Mouse (Mus musculus) CD4-positive helper T cell, adult 2 months (primary cell): ENCODE measurements around the gene Shroom1.
"Not testable (repeated sequence)": the region's sequence is repeated elsewhere in the genome, so short reads cannot be mapped to it uniquely, and the experiment has no call there.

ENCODE experiments used
- DNase-seq: peaks from one replicate; pipeline ENCODE4 v3.0.0-alpha.2; 2012; ENCODE audit warnings: low read depth, missing footprints, low spot score

Gene Shroom1

DNA sequence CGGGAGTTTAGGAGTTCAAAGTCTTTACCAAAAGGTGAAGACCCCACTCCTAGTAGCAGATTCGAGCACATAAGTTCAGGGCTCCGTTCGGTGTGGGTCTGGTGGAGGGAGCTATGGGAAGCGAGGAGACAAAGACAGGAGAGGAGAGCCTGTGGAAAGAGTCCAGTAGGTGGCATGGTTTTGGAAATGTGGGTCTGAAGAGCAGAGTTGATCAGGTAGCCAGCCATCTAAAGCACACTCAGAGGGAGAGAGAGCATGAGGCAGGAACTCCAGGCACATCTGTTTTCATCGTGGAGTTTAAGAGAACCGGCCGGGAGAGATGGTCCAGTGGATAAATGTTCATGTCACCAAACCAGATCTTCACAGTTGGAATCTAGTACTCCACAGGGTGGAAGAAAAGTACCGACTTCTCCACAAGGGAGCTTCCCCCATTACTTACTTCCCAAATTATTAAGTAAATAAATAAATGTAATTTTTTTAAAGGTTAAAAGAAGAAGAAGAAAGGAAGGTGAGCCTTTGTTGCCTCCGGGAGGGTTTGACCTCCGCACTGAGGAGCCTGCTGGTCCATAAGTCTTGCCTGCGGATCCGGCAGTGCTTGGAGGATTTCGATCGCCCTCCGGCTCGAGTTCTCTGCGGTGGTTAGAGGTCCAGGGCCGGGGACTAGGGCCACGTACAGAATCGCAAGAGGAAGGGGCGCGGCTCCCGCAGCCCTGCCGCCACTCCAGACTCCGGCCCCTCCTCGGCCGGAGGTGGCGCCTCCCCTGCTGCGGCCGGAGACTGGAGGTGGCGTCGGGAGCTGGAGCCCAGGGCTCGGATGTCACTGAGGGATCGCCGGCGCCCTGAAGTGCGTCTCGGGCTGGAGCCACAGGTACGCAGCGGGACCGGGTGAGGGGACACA lies at the start of gene Shroom1, which contains the start of gene Gm10447:
Gene Shroom1 (plus strand): TSS at position 732 of the 898 bp plus-strand sequence.
Gene Gm10447 (minus strand): TSS at position 637 of the 898 bp plus-strand sequence.
- DNase-seq: no peak

DNA sequence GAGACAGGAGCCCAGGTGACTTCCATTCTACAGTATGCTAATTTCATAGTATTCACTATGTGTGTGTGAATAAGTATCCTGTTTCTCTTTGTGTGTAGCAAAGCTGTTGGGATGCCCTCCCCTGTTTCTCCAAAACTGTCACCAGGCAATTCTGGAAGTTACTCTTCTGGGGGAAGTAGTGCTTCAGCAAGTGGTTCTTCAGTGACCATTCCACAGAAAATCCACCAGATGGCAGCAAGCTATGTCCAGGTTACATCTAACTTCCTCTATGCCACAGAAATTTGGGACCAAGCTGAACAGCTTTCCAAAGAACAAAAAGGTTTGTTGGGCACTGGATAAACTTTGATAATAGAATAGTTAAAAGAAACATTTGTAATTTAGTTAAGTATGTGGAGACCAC lies 45.3 kb upstream of the Shroom1 start:
- no peak for DNase-seq

DNA sequence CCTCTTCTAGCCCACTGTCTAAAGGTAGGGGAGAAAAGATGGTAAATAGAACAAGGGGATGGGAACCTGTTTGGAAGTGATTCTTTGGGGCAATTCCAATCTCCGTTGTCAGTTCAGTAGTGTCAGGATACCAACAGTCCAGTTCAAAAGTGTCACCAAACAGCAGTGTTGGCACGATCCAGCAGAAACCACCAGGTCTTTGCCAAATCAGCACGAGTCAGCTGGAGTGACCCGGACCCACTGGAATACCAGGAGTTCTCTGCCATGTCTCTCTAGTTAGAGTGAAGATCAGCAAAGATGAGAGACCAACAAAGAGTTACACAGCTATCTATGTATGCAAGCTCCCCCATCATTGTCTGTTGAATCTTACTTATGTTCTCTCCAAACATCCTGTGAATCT lies 43.1 kb upstream of the Shroom1 start:
- no peak for DNase-seq

DNA sequence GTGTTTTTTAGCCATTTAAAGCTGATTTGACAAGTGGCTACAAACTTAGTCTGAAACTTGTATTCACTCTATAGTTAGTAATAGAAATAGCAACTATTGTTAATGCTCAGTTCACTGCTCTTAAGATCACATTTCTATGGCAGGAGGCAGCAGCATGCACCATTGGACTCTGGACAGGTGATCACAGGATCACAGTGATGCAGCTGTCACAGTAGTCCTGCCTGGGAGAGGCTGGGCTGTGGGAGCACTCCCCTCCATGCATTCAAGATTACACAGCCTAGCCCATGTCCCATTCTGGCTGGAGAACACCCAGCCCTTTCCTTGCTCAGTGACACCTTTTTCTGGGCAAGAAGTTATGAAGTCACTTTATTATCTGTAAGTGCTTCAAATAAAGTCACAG lies 39.0 kb upstream of the Shroom1 start:
- DNase-seq: no peak

DNA sequence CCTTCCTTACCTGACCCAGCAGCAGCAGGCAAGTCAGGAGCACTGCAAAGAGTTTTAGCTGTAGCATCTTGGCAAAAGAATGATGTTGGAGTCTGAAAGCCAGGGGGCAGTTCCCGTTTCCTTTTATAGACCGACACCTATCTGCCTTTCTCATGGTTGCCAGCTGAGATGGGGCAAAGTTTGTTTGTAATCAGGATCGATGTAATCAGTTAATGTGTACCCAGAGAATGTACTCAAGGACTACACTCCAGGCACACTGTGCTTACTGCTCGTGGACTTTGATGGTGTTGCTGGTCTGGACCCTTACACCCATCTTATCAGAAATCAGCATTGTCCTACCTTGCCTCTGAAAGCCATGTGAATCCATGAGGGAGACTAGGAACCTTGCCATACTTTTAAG lies 34.0 kb upstream of the Shroom1 start, which contains the start of gene Leap2:
Gene Leap2 (minus strand): TSS at position 135 of the 400 bp plus-strand sequence.
- no peak for DNase-seq

DNA sequence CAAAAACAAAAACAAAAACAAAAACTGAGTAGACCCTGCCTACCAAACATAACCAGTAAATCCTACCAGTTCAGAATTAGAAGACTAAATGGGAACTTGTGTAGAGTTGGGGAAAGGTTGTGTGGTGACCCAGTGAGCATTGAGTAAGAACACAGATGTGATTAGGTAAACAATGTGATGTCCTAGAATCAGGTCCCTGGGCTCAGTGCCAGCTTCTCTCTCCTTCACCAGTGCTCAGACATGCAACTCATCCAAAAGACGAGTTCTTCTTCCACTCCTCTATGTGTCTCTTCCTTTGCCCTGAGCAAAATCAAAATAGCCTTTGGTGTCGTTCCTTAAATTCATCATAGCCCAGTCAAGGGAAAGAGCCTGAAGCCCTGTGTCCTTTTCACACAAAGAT lies 32.2 kb upstream of the Shroom1 start:
- no peak for DNase-seq

DNA sequence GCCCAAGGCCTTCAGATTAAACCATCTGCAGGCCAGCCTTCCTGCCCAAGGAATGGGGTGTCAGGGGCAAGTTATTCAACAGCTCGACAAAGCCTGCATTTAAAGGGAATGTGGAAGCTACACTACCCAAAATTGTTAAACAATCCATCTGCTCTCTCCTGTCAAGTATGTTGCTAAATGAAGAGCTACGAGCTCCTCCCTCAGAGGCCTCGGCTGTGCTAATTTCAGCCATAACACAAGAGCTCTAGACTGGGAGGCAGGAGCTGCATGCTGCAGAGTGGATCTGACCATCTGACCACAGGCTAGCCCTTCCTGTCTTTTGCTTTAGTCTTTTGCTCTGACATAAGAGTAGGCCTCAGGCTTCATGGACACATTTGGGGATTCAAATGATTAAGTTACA lies 31.8 kb upstream of the Shroom1 start:
- DNase-seq: no peak

DNA sequence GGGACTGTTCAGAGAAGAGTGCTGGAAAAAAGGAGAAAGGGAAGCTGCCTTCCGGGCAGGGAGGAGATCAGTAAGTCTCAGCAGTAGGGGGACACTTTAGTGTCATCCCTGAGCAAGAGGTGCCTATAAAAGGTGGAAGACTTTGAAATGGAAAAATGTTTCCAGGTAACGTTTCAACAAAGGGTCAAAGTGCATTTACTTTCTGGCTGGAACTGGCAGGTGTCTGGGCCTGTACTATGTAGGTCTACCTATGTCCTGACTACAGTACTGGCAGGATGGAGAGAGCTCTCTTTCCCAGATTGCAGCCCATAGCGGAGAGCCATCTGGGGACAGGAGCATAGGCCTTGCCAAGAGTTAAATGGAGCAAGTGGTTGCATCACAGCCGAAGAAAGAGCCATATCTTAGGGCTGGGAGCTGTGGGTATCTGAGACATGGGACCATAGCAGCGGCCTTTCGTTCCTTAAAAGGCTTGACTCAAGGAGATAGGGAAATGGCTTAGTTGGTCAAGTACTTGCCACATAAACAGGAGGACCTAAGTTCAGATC lies 31.2 kb upstream of the Shroom1 start:
- no peak for DNase-seq

DNA sequence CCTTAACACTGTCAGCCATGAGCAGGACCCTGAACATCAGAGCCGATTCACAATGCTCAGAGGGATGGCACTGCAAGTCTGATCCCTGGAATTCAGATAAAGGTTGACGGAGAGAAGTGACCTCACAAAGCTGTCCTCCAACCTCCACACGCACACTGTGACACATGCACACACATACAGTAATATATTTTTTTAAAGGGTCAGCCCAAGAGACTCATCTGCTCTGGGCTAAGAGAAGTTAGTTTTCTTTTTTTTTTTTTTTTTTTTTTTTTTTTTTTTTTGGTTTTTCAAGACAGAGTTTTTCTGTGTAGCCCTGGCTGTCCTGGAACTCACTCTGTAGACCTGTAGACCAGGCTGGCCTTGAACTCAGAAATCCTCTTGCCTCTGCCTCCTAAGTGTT lies 30.1 kb upstream of the Shroom1 start:
- DNase-seq: not testable (repeated sequence)

DNA sequence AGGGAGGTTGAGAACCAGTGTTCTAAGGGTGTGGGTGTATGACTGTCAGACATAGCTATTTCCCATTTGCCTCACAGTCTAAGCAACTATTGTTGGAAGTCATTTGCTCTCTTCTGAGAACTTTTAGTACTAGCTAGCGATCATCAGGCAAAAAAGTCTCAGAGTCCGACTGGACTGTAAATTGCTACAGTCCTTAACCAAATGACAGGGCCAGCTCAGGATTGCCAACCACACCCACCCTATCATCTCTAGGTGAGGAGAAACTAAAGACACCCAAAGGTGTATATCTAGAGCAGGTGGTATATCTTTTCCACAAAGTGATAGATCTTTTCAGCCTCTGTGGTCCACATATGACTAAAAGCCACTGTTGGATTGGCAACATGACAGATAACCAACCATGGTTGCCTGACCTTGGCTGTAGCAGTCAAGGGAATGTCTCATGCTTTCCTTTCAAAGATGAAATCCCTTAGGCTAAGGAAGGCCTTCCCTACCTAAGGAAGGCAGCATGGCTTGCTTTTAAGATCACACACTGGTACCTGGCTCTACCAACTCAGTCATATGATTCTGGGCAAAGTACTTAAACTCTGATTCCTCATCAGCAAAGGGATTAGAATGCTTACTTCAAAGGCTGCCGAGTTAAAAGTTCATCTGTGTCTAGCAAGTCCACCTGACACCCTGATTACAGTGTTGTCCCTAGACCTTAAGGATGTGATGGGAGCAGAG lies 28.9 kb upstream of the Shroom1 start:
- DNase-seq: no peak

DNA sequence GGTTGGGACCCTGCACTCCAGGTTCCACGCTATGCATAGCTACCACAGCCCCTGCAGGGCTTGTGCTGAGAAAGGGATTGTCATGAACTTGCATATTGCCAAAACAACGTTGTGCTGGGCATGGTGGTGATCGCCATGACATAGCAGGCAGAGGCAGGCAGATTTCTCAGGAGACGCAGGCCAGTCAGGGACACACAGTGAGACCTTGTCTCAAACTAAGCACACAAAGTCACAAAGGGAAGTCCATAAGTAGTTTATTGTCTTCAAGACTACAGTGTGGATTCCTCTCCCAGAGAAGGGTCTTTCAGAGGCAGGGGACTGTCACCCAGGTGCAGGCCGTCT lies 28.3 kb upstream of the Shroom1 start:
- no peak for DNase-seq

DNA sequence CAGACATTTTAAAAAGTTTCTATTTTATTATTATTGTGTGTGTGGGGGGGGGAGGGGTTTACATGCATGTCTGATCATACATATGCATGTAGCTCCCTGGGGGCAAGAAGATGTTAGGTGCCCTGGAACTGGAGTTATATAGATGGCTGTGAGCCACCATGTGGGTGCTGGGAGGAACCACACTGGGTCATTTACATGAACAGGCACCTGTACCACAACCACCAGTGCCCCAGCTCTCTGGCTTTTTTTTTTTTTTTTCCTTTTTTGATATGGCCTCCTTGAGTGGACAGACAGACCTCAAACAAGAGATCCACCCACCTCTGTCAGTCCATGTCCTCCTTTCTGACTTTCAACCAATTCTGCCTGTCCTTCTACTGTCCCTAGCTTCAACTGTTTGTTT lies 27.8 kb upstream of the Shroom1 start:
- DNase-seq: no peak

DNA sequence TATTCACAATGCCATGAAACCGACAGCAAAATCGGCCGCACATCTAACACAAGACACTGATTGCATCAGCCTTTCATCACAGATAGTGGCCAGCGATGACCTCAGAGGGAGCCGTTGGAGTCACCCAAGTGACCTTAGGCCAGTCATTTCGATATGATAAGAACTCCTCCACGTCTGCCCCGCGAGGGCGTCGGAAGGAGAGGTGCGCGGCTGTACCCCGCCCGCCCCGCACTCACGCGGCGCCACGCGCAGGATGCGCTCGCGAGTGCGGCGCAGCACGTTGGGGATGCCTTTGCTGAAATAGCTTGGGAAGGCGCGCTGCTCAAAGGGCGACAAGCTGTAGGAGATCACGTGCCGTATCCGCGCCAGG lies 26.7 kb upstream of the Shroom1 start:
- no peak for DNase-seq

DNA sequence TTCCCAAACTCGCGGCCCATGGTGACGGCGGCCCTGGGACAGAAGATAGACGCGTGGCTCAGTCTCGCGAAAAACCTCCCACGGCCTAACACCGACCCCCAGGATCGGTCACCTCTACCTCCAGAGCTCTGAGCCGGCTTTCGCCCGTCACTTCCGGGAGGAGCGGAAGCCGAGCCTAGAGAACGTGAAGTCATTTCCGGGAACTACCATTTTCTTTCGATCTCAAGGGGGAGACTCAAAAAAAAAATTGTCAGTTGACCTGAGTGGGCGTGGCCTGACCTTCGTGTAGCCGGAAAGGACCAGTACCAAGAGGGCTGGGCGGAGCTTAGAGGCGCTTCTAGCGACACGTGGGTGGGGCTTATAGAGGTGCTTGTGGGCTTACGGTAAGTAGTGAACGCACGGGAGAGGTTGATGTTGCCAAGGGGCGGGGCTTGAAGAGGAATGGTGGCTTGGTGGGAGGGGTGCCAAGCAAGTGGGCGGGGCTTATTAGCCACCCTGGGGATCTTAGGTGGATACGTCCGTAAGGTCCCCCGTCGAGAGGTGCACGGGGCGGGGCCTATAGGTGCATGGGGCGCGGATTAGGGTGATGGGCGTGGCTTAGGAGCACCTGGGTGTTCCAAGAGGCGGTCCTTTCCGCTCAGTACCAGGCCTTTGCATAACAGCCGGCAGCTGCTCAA lies 26.2 kb upstream of the Shroom1 start, which contains the start of the genes Uqcrq and Gdf9:
Gene Uqcrq (minus strand): TSS at position 162 of the 677 bp plus-strand sequence.
Gene Gdf9 (plus strand): TSS at position 354 of the 677 bp plus-strand sequence.
- DNase-seq: peak; percentile 100

DNA sequence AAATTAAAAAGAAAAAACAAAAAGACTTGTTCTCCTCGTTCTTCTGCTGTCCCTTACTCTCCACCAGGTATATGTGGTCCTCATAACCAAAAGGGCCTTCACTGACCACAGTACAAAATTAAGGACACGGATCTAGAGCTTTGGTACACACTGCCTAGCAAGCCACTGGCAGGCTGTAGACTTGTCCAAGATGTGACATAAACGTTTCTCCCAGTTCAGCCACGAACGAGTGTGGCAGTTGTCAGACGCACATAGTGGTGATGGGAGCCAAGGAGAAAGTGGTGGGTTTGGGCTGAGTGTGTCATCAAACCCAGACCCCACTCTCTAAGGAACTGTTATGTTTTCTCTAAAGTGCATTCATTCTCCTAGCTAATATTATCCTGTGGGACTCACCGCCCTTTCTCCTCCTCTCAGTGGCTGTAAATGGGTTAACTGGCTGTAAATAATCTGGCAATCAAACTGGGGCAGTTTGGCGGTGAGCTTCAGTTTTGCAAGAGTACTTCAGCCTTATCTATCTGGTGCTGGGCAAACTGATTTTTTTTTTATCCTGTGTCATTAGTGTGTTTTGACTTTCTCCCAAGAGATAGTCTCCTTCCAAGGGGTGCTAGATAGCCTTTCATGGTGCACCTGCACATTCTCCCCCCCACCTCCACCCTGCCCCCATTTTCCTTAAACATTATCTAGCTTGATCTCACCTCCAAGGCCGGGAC lies 25.5 kb upstream of the Shroom1 start:
- no peak for DNase-seq

DNA sequence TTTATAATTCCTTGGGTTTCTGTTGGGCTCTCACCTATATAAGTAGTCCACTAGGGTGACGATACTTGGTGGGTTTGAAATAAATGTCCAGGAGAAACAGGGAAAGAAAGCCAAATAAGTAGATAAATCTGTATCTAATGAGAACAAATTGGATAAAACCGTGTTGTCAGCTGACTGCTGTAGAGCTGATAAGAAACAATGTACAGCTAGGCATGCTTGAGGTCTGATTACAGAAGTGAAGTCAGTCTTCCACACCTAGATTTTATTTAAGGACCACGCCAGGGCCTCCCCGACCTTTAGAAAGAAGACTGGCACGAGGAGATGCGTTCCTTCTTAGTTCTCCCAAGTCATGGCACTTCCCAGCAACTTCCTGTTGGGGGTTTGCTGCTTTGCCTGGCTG lies 23.9 kb upstream of the Shroom1 start:
- DNase-seq: no peak

DNA sequence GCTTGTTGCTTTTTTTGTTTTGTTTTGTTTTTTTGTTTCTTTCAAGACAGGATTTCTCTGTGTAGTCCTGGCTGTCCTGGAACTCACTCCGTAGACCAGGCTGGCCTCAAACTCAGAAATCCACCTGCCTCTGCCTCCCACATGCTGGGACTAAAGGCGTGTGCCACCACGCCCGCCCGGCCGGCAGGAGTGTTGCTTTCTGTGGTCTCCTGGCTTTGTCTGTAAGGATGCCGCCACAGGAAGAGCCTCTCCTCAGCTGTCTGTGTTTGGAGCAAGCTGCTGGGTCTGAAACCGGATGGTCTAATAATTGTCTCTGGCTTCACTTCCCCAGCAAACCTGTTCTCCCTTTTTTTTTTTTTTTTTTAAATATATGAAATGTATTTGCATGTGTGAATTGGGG lies 21.5 kb upstream of the Shroom1 start:
- DNase-seq: no peak

DNA sequence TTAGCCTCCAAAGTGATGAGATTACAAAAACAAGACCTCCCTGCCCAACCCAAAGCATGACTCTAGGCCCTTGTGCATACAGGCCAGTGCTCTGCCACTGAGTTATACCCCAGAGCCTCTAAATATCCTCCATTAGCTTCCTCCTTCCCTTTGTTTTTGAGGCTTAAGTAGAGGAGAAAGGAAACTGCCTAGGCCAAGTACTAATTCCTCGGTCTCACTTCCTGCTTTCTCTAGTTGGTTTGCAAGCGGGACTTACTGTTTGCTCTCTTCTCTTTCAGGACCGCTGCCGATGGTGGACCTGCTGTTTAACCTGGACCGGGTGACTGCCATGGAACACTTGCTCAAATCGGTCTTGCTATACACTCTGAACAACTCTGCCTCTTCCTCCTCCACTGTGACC lies 20.7 kb upstream of the Shroom1 start:
- no peak for DNase-seq

DNA sequence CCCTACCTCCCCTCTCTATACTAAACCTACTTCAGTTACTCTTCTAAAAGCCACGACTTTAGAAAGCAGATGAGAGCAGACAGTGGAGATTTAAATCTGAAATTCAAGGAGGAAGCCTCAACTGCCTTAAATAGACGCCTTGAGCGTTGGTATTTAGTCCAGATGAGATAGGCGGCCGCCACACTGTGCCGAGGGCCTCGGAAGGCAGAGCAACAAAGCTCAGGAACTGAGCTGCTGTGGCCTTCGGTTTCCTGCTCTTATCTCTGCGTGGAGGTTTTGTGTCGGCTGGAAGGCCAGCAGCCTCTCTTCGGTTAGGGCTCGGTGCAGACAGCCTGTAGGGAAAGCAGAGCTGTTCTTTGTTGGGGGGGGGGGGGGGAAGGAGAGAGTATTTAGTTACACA lies 15.1 kb upstream of the Shroom1 start:
- peak; percentile 60 for DNase-seq

DNA sequence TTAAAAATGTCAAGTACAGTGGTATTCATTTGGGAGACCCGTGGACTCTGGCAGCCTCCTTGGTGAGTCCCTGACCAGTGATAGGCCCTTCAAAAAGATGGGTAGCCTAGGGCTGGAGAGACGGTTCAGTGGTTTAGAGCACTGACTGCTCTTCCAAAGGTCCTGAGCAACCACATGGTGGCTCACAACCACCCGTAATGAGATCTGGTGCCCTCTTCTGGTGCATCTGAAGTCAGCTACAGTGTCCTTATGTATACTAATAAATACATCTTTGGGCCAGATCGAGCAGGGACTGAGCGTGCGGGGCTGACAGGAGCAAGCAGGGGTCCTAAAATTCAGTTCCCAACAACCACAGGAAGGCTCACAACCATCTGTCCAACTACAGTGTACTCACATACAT lies 13.1 kb upstream of the Shroom1 start:
- DNase-seq: peak; percentile 51

DNA sequence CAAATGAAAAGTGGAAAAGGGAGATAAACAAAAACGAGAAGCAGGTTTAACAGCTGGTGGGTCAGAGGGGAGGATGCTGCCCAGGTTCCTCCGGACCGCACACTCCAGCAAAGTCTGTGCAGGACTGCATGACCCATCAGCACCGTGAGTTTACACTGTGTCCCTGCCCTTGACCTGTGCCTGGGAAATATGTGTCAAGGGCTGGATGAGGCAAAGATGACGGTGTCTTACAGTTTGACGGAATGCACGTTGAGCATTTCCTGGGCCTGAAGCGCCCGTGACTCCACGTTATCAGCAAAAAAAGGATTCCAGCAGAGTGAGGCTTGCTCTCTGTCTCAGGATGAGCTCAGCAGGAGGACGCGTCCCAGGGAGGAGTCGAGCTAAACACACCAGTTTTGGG lies 11.4 kb upstream of the Shroom1 start:
- DNase-seq: no peak
